Mouse (Mus musculus) erythroid progenitor cell, adult 5-6 weeks (primary cell): ENCODE data around the gene Pip5k1b. TPM values are rescaled to one million over a fixed set of nuclear protein-coding genes. Genes with fewer than 3 reads are reported as not detected.
"Not testable (repeated sequence)": the region's sequence is repeated elsewhere in the genome, so short reads cannot be mapped to it uniquely, and the experiment has no call there.

Source experiments
- ATAC-seq: replicated peaks from 2 replicates; pipeline ENCODE4 v1.8.0; 2016; ENCODE audit warnings: moderate number of reproducible peaks, mild to moderate bottlenecking, moderate TSS enrichment, inconsistent platforms; ENCODE audit not compliant: poor library complexity, low FRiP score, severe bottlenecking
- total RNA-seq, 2 experiments: library from RNA; stranded (forward) in 1 of 2; stranded (reverse) in 1 of 2; fragments of 150-400 nt in 1 of 2; fragments of 186-747, 209-891 nt in 1 of 2; gene quantifications; 2 replicates each; pipeline versions ENCODE4 v1.2.3 to v1.2.4; 2015 to 2017; ENCODE audit warnings: low replicate concordance in 2 of 2

Gene Pip5k1b
- total RNA-seq (2015; ENCODE audit: low replicate concordance): 96.8 and 117 TPM in 2 replicates
- 70.0 and 92.0 TPM in 2 replicates for total RNA-seq (2017; ENCODE audit: low replicate concordance)

- ATAC-seq: peak; percentile 50
These were observed at the start of gene Pip5k1b for GRCm38 (mm10) chr19:24555466-24555903. Gene Pip5k1b (minus strand): TSS chr19:24555872.

- ATAC-seq: no peak
These were observed 48.4 kb upstream of the Pip5k1b start for GRCm38 (mm10) chr19:24604105-24604504.

- ATAC-seq: peak; percentile 55; the same call in 1 of the 2 replicates
These were observed 47.8 kb upstream of the Pip5k1b start for GRCm38 (mm10) chr19:24603431-24603830.

- no peak for ATAC-seq
These were observed 31.1 kb upstream of the Pip5k1b start for GRCm38 (mm10) chr19:24586726-24587125.

GRCm38 (mm10) chr19:24585171-24585570 lies 29.5 kb upstream of the Pip5k1b start:
- ATAC-seq: no peak

GRCm38 (mm10) chr19:24583956-24584355 lies 28.3 kb upstream of the Pip5k1b start:
- no peak for ATAC-seq

GRCm38 (mm10) chr19:24576125-24576524 lies 20.5 kb upstream of the Pip5k1b start:
- no peak for ATAC-seq

- no peak for ATAC-seq
These were observed 16.1 kb upstream of the Pip5k1b start for GRCm38 (mm10) chr19:24571756-24572181.

GRCm38 (mm10) chr19:24570969-24571368 lies 15.3 kb upstream of the Pip5k1b start:
- no peak for ATAC-seq

- ATAC-seq: no peak
These were observed 1.8 kb upstream of the Pip5k1b start for GRCm38 (mm10) chr19:24557456-24557855.

GRCm38 (mm10) chr19:24556585-24556966 lies 904 bp upstream of the Pip5k1b start:
- ATAC-seq: peak; percentile 30

GRCm38 (mm10) chr19:24555904-24556584 lies 372 bp upstream of the Pip5k1b start:
- peak; percentile 87 for ATAC-seq

GRCm38 (mm10) chr19:24554911-24555465 lies 684 bp downstream of the Pip5k1b start:
- peak; percentile 71 for ATAC-seq

- ATAC-seq: no peak
These were observed 1.2 kb downstream of the Pip5k1b start for GRCm38 (mm10) chr19:24554425-24554824.

GRCm38 (mm10) chr19:24553291-24554075 lies 2.2 kb downstream of the Pip5k1b start:
- ATAC-seq: no peak

- ATAC-seq: not testable (repeated sequence)
These were observed 3.0 kb downstream of the Pip5k1b start for GRCm38 (mm10) chr19:24552641-24553040.

- ATAC-seq: no peak
These were observed 4.3 kb downstream of the Pip5k1b start for GRCm38 (mm10) chr19:24551196-24551954.

- ATAC-seq: no peak
These were observed 4.9 kb downstream of the Pip5k1b start for GRCm38 (mm10) chr19:24550778-24551177.

- ATAC-seq: no peak
These were observed 5.7 kb downstream of the Pip5k1b start for GRCm38 (mm10) chr19:24550016-24550415.

- ATAC-seq: no peak
These were observed 7.3 kb downstream of the Pip5k1b start for GRCm38 (mm10) chr19:24548337-24548736.
